Mouse (Mus musculus) hindbrain, embryonic 10.5 days (tissue): ENCODE measurements around the gene Sf1. TPM values are rescaled to one million over a fixed set of nuclear protein-coding genes. Genes with fewer than 3 reads are reported as not detected.

Source experiments
- DNase-seq: peaks from one replicate; pipeline ENCODE4 v3.0.0-alpha.2; 2017; ENCODE audit warnings: low spot score
- H3K27ac ChIP-seq: fragments of 300-500 bp; sonication (generic); 2 replicates; pipeline ENCODE4 v1.5.1; 2016; ENCODE audit warnings: mild to moderate bottlenecking, moderate library complexity
- H3K27me3 ChIP-seq: fragments of 300-500 bp; sonication (generic); 2 replicates; pipeline ENCODE4 v1.6.1; 2016; ENCODE audit warnings: mild to moderate bottlenecking; ENCODE audit not compliant: poor library complexity, insufficient read depth, severe bottlenecking
- H3K36me3 ChIP-seq: fragments of 300-500 bp; sonication (generic); 2 replicates; pipeline ENCODE4 v1.6.1; 2016; ENCODE audit warnings: mild to moderate bottlenecking, moderate library complexity
- H3K4me1 ChIP-seq: fragments of 300-500 bp; sonication (generic); replicated peaks from 2 replicates; pipeline ENCODE4 v1.6.1; 2016; ENCODE audit warnings: mild to moderate bottlenecking
- H3K4me3 ChIP-seq: fragments of 300-500 bp; sonication (generic); 2 replicates; pipeline ENCODE4 v1.5.1; 2016; ENCODE audit warnings: mild to moderate bottlenecking, moderate library complexity
- H3K9me3 ChIP-seq: fragments of 300-500 bp; sonication (generic); 2 replicates; pipeline ENCODE4 v1.6.1; 2016; ENCODE audit warnings: mild to moderate bottlenecking, moderate library complexity
- WGBS: fragments of 180-500 bp; shearing (Covaris S2); methylation state at CpG from one replicate; pipeline ENCODE4 v1.1.7; 2016; 5-methylcytosine and 5-hydroxymethylcytosine counted together
- polyA plus RNA-seq: library from polyadenylated mRNA; unstranded; fragments of >200 nt; fragmentation: Nextera tagmentation; extraction: Ambion mirVana; gene quantifications from 2 replicates; pipeline ENCODE4 v1.2.1, GENCODE M21; 2016

Sf1 gene
- polyA plus RNA-seq, 1 experiment from 2014 or later, result 221 TPM

GRCm38 (mm10) chr19:6409936-6410335 lies 46.4 kb downstream of the Sf1 start:
- Histone ChIP-seq H3K9me3 (no peaks in the 10 kb centered on the region), H3K27me3 (peaks cover 21% of the 10 kb centered on the region), H3K4me1 (peaks cover 38% of the 10 kb centered on the region), H3K4me3 (no peak overlapping the region), H3K36me3 (no peaks in the 10 kb centered on the region), H3K27ac (no peak overlapping the region)
- no peak for DNase-seq
- WGBS, result 82% methylated on average over 5 of the region's 5 CpGs

GRCm38 (mm10) chr19:6412798-6413197 lies 49.3 kb downstream of the Sf1 start:
- H3K4me1 ChIP-seq, result peaks cover 65% of the 10 kb centered on the region
- H3K36me3 ChIP-seq, result no peaks in the 10 kb centered on the region
- no peak overlapping the region for H3K27ac ChIP-seq
- no peaks in the 10 kb centered on the region for H3K9me3 ChIP-seq
- peaks cover 30% of the 10 kb centered on the region for H3K27me3 ChIP-seq
- H3K4me3 ChIP-seq, result no peak overlapping the region
- WGBS, result 61% methylated on average over 14 of the region's 14 CpGs
- DNase-seq, result no peak

- WGBS, result 43% methylated on average over 6 of the region's 6 CpGs
- Histone ChIP-seq H3K4me3 (peak overlapping the region; percentile 28), H3K9me3 (no peaks in the 10 kb centered on the region), H3K36me3 (no peaks in the 10 kb centered on the region), H3K27ac (peak overlapping the region; percentile 80), H3K27me3 (peaks cover 42% of the 10 kb centered on the region), H3K4me1 (peaks cover 79% of the 10 kb centered on the region)
- DNase-seq, result peak; percentile 23
Observed at GRCm38 (mm10) chr19:6415454-6415853, 52.0 kb downstream of the Sf1 start.

- Histone ChIP-seq H3K4me1 (peaks cover 82% of the 10 kb centered on the region), H3K36me3 (no peaks in the 10 kb centered on the region), H3K4me3 (peak overlapping the region; percentile 28), H3K9me3 (no peaks in the 10 kb centered on the region), H3K27ac (peak overlapping the region; percentile 80), H3K27me3 (peaks cover 50% of the 10 kb centered on the region)
- DNase-seq, result peak; percentile 77
- WGBS, result 5% methylated on average over 9 of the region's 9 CpGs
Observed at GRCm38 (mm10) chr19:6416124-6416770, 52.8 kb downstream of the Sf1 start.

- peaks cover 81% of the 10 kb centered on the region for H3K4me1 ChIP-seq
- H3K27me3 ChIP-seq, result peaks cover 59% of the 10 kb centered on the region
- WGBS, result 70% methylated on average over 12 of the region's 12 CpGs
Observed at GRCm38 (mm10) chr19:6416894-6417761, 53.6 kb downstream of the Sf1 start.

GRCm38 (mm10) chr19:6418233-6418879 lies 54.9 kb downstream of the Sf1 start, which contains the start of gene Nrxn2:
Gene Nrxn2, plus strand, starts transcription at chr19:6418731.
- Histone ChIP-seq H3K4me3 (peak within 1 kb of the TSS; percentile 66), H3K9me3 (no peaks in the 10 kb centered on the region), H3K36me3 (no peaks in the 10 kb centered on the region), H3K27ac (peak within 1 kb of the TSS; percentile 92), H3K27me3 (peaks cover 69% of the 10 kb centered on the region), H3K4me1 (peaks cover 72% of the 10 kb centered on the region)
- peak; percentile 90 for DNase-seq
- under 1% methylated on average over 46 of the region's 46 CpGs for WGBS

More at GRCm38 (mm10) chr19:6416894-6417761, 53.6 kb downstream of the Sf1 start:
- no peaks in the 10 kb centered on the region for H3K36me3 ChIP-seq
- H3K27ac ChIP-seq, result peak overlapping the region; percentile 80
- no peaks in the 10 kb centered on the region for H3K9me3 ChIP-seq
- peak overlapping the region; percentile 66; the same call in 1 of the 2 replicates for H3K4me3 ChIP-seq
- DNase-seq, result no peak

- peaks cover 71% of the 10 kb centered on the region for H3K27me3 ChIP-seq
Observed at GRCm38 (mm10) chr19:6418984-6419692, 55.6 kb downstream of the Sf1 start.

GRCm38 (mm10) chr19:6419805-6420310 lies 56.4 kb downstream of the Sf1 start:
- Histone ChIP-seq H3K9me3 (no peaks in the 10 kb centered on the region), H3K36me3 (no peaks in the 10 kb centered on the region), H3K27me3 (peaks cover 78% of the 10 kb centered on the region), H3K4me1 (peaks cover 70% of the 10 kb centered on the region), H3K4me3 (peak overlapping the region; percentile 66), H3K27ac (no peak overlapping the region)
- WGBS, result 56% methylated on average over 9 of the region's 9 CpGs
- DNase-seq, result no peak

More at GRCm38 (mm10) chr19:6418984-6419692, 55.6 kb downstream of the Sf1 start:
- Histone ChIP-seq H3K36me3 (no peaks in the 10 kb centered on the region), H3K9me3 (no peaks in the 10 kb centered on the region), H3K4me3 (peak overlapping the region; percentile 66), H3K27ac (peak overlapping the region; percentile 92), H3K4me1 (peaks cover 69% of the 10 kb centered on the region)
- WGBS, result 8% methylated on average over 23 of the region's 23 CpGs
- DNase-seq, result peak; percentile 15

GRCm38 (mm10) chr19:6420481-6421210 lies 57.2 kb downstream of the Sf1 start:
- Histone ChIP-seq H3K4me1 (peaks cover 70% of the 10 kb centered on the region), H3K27ac (no peak overlapping the region), H3K27me3 (peaks cover 81% of the 10 kb centered on the region), H3K9me3 (no peaks in the 10 kb centered on the region), H3K4me3 (peak overlapping the region; percentile 66; the same call in 1 of the 2 replicates), H3K36me3 (no peaks in the 10 kb centered on the region)
- DNase-seq, result no peak
- 55% methylated on average over 19 of the region's 19 CpGs for whole genome bisulfite sequencing

- no peak for DNase-seq
- H3K27ac ChIP-seq, result no peak overlapping the region
- H3K36me3 ChIP-seq, result no peaks in the 10 kb centered on the region
- peaks cover 87% of the 10 kb centered on the region for H3K27me3 ChIP-seq
- H3K4me1 ChIP-seq, result peaks cover 69% of the 10 kb centered on the region
- peak overlapping the region; percentile 11; the same call in 1 of the 2 replicates for H3K4me3 ChIP-seq
- no peaks in the 10 kb centered on the region for H3K9me3 ChIP-seq
- 78% methylated on average over 9 of the region's 9 CpGs for WGBS
Observed at GRCm38 (mm10) chr19:6421211-6421590, 57.7 kb downstream of the Sf1 start.

- H3K36me3 ChIP-seq, result no peaks in the 10 kb centered on the region
- WGBS, result 82% methylated on average over 7 of the region's 7 CpGs
- no peak overlapping the region for H3K27ac ChIP-seq
- peaks cover 91% of the 10 kb centered on the region for H3K27me3 ChIP-seq
- peaks cover 68% of the 10 kb centered on the region for H3K4me1 ChIP-seq
- H3K9me3 ChIP-seq, result no peaks in the 10 kb centered on the region
- DNase-seq, result no peak
- no peak overlapping the region for H3K4me3 ChIP-seq
Observed at GRCm38 (mm10) chr19:6422014-6422413, 58.5 kb downstream of the Sf1 start.
